Mouse (Mus musculus) bone marrow macrophage, adult 2 months (primary cell): ENCODE results near the gene Gnaz.

ENCODE experiments used
- CTCF ChIP-seq: IDR thresholded peaks from 2 replicates; pipeline ENCODE4 v1.5.1; 2012; ENCODE audit warnings: low read depth, mild to moderate bottlenecking, low read length, moderate library complexity
- POLR2A ChIP-seq: IDR thresholded peaks from 2 replicates; pipeline ENCODE4 v1.6.1; 2012; ENCODE audit warnings: mild to moderate bottlenecking, low read depth, low read length, borderline replicate concordance

DNA sequence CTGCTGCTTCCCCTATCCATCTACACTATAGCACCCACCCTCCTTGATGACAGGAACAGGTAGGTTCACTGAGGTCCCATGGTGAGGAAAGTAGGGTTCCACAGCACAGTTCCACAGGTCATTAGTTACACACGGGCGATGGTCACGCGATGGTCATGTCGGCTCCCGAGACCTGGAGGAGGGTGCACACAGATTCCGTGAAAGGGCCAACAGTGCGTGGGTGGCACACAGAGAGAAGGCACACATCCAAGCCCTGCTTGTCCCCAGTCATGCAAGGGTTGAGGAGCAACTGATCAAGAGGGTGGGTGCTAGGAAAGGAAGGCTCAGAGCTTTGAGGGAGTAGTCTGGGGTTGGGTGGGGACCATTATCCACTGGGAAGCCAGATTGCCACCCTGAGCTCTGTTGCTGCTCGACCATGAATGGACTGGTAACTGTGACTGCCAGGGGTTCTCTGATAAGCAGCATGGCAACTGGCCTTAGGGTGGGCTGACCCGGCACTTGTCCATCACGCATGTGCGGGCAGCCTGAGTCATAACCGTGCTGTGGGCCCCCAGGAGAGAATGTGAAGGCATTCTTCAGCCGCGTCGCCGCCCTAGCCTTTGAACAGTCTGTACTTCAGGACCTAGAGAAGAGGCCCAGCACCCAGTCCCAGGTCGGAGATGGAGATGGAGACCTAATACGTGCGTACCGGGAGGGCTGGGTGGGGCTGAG, 84.5 kb downstream of the Gnaz start:
- no peak for TF ChIP-seq CTCF
- no peak for TF ChIP-seq POLR2A
